Mouse (Mus musculus) ovary, adult 10 weeks (tissue): ENCODE data around the gene Gfpt2. TPM values are rescaled to one million over a fixed set of nuclear protein-coding genes. Genes with fewer than 3 reads are reported as not detected.

Experiments used
- polyA plus RNA-seq: library from polyadenylated mRNA; stranded (reverse); fragments of 350-450 nt; fragmentation: Illumina TruSeq; extraction: RNeasy Lipid Tissue Mini Kit (QIAGEN cat#74804); gene quantifications from one replicate; pipeline ENCODE4 v1.2.3, GENCODE M21; 2014

The Gfpt2 gene
- polyA plus RNA-seq = 13.9 TPM

DNA sequence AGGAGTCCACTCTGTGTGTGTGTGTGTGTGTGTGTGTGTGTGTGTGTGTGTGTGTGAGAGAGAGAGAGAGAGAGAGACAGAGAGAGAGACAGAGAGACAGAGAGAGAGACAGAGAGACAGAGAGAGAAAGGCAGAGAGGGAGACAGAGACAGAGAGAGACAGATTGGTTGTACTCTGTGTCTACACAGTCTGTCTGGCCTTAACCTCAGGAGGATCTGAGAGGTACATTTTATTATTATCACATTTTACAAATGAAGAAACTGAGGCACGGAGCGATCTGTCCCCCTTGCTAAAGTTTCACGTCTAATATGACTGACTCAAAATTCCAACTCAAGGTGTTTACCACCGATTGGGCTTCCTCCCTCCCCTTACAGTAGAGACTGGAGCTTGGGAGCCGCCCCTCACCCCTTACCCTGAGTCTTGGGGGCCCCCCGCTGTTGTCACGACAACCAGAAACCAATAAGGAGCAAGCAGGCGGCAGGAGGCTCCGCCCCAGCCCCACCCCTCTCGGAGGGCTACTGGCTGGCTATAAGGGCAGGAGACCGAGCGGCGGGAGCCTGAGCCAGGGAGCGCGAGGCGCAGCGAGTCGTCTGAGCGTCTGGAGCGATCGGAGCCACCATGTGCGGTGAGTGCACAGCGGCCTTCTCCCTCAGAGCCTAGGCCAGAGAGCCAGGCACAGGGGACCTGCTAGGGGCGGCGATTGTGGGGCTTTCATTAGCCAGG lies at the start of gene Gfpt2:
Gfpt2 (plus strand) TSS at position 560 of the 723 bp plus-strand sequence.

DNA sequence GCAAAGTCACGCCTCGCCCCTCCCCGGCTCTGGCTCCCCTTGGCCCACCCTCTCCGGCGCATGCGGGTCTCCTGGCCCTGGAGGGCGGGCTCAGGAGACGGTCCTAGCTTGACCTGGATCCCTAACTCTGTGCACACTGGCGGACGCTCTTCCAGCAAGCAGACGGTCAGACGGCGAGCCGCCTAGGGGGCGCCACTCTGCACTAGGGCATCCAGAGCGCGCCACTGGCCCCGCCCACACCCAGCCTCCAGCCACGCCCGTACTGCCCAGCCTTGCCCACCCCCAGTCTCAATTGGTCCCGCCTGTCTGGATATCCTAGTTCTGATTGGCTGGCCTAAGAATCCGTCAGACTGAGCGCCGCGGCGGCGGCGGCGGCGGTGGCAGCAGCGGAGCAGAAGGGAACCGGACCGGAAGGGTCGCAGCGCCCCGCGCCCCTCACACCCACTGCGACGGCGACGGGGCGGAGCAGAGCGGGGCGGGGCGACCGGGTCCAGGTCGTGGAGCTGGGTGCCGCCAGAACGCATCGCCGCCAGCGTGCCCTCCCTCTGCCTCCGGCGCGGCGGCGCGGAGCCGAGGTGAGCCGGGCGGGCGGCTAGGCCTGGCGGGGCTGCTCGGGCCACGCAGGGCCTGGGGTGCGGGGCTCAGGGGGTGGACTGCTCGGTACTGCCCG lies 52.6 kb downstream of the Gfpt2 start, which contains the start of gene Mapk9:
Mapk9 (plus strand) TSS at position 351 of the 670 bp plus-strand sequence.

Other genes with a start within 250 kb of the Gfpt2 start
- not detected for gene Olfr1380, start 237.3 kb upstream of the Gfpt2 start, polyA plus RNA-seq
- gene Flt4, start 184.9 kb upstream of the Gfpt2 start, polyA plus RNA-seq = 3.0 TPM
- gene Scgb3a1, start 130.6 kb upstream of the Gfpt2 start, polyA plus RNA-seq = not detected
- 648 TPM for gene Cnot6, start 81.5 kb upstream of the Gfpt2 start, polyA plus RNA-seq
- 128 TPM for gene Mapk9, start 52.6 kb downstream of the Gfpt2 start, polyA plus RNA-seq
- gene Rasgef1c, start 107.7 kb downstream of the Gfpt2 start, polyA plus RNA-seq = not detected
- gene Rnf130, start 231.2 kb downstream of the Gfpt2 start, polyA plus RNA-seq = 292 TPM